Mouse (Mus musculus) mouse trophoblast stem cell (cell line): ENCODE data around the gene Arid3c.

Experiments
- in situ Hi-C, 2 experiments: fragments of 300-500 bp; cut with MseI, MboI; formaldehyde crosslinking; loops; 2 replicates in 1 of 2; 3 replicates in 1 of 2; pipeline ENCODE4 v1.15.1; 2025

Gene Arid3c

GRCm38 (mm10) chr4:41678863-41679262, 52.1 kb downstream of the Arid3c start:
- in situ Hi-C loops: no loop called here

- in situ Hi-C loops: no loop called here
These were observed 53.8 kb downstream of the Arid3c start for GRCm38 (mm10) chr4:41677006-41677629.

- in situ Hi-C loops: no loop called here
These were observed 54.5 kb downstream of the Arid3c start for GRCm38 (mm10) chr4:41676248-41677005.
